Mouse (Mus musculus): Measurements from ENCODE around the gene Daam2. TPM values are rescaled to one million over a fixed set of nuclear protein-coding genes. Genes with fewer than 3 reads are reported as not detected.

The Daam2 gene
- polyA plus RNA-seq, 1 experiment from 2014 or later = 6.7 TPM

GRCm38 (mm10) chr17:49522435-49522834 lies 41.7 kb downstream of the Daam2 start:
- Histone ChIP-seq H3K27ac (ENCODE audit: low read length) (no peak overlapping the region), H3K9me3 (ENCODE audit: low read length) (no peaks in the 10 kb centered on the region), H3K4me2 (replicated peaks; ENCODE audit: low read depth, low read length) (no peak overlapping the region), H3K36me3 (ENCODE audit: insufficient read depth, low read length) (no peaks in the 10 kb centered on the region), H3K27me3 (ENCODE audit: insufficient read depth, low read length) (0 out of 2 replicates have a peak, but pooled peaks cover 3% of the 10 kb centered on the region), H3K4me1 (ENCODE audit: insufficient read depth, low read length) (peaks cover 17% of the 10 kb centered on the region), H3K4me3 (ENCODE audit: low read length) (no peak overlapping the region), H3K9ac (replicated peaks; ENCODE audit: low read length) (no peak overlapping the region)
- no peak for ATAC-seq (ENCODE audit: low FRiP score, low TSS enrichment)
- 43% methylated on average over 2 of the region's 2 CpGs for WGBS

- Histone ChIP-seq H3K4me2 (replicated peaks; ENCODE audit: low read depth, low read length) (no peak overlapping the region), H3K4me1 (ENCODE audit: insufficient read depth, low read length) (peaks cover 17% of the 10 kb centered on the region), H3K36me3 (ENCODE audit: insufficient read depth, low read length) (no peaks in the 10 kb centered on the region), H3K9me3 (ENCODE audit: low read length) (no peaks in the 10 kb centered on the region), H3K4me3 (ENCODE audit: low read length) (no peak overlapping the region), H3K27me3 (ENCODE audit: insufficient read depth, low read length) (0 out of 2 replicates have a peak, but pooled peaks cover 3% of the 10 kb centered on the region), H3K27ac (ENCODE audit: low read length) (no peak overlapping the region), H3K9ac (replicated peaks; ENCODE audit: low read length) (no peak overlapping the region)
- ATAC-seq (ENCODE audit: low FRiP score, low TSS enrichment) = no peak
- WGBS = 51% methylated on average over 7 of the region's 7 CpGs
Measured at GRCm38 (mm10) chr17:49522002-49522401, 42.1 kb downstream of the Daam2 start.

DNA sequence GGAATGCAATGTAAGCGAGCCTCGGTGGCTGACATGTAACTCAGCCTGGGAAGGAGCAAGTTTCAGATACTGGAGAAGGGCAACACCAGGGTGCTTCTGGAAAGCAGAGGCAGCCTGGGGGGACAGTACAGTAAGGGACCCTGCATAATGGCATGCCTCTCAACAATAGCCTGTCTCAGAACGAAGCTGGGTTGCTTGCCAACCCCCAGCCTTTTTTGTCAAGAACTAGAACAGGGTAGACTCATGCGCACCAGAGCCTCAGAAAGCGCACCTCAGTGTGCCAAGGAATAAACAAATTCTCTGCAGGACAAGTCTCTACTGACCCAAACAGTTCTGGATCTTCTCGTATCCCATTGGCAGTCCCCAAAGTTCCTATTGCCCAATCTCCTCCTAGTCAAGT lies 43.5 kb downstream of the Daam2 start:
- H3K27ac ChIP-seq (ENCODE audit: low read length) = no peak overlapping the region

DNA sequence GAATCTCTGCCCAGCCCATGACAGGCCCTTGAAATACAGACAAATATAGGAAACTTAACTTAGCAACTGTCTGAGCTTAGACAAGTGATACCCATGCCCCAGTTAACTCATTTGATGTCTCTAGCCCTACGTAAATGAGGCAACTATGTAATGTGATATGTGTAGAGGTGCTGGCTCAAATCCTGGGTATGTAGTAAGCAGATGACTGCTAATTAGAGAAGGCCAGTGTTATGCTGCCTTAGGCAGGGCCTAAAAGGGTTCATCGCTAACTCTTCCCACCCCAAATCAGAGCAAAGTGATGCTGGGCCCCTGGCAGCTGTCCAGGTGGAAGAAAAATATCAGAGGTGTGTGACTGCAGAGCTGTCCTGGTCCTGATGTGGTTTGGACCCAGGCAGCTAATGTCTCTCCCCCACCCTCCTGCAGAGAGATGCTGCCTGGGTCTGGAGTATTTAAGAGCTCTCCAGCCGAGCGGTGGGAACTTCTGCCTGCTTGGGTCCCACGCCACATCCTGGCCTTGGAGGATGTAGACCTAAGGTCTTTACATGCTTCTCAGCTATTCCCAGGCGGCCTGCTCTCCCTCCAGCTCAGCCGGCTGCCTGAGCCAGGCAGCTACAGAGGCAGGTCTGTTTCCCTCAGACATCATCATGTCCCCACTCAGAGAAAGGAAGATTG lies 44.4 kb downstream of the Daam2 start:
- Histone ChIP-seq H3K27me3 (ENCODE audit: insufficient read depth, low read length) (0 out of 2 replicates have a peak, but pooled peaks cover 3% of the 10 kb centered on the region), H3K4me1 (ENCODE audit: insufficient read depth, low read length) (peaks cover 20% of the 10 kb centered on the region), H3K27ac (ENCODE audit: low read length) (peak overlapping the region; percentile 13; the same call in 1 of the 2 replicates), H3K4me3 (ENCODE audit: low read length) (no peak overlapping the region), H3K9ac (replicated peaks; ENCODE audit: low read length) (no peak overlapping the region), H3K36me3 (ENCODE audit: insufficient read depth, low read length) (no peaks in the 10 kb centered on the region), H3K9me3 (ENCODE audit: low read length) (no peaks in the 10 kb centered on the region), H3K4me2 (replicated peaks; ENCODE audit: low read depth, low read length) (no peak overlapping the region)
- WGBS = 69% methylated on average over 7 of the region's 7 CpGs
- no peak for ATAC-seq (ENCODE audit: low FRiP score, low TSS enrichment)

More for the DNA sequence above, 43.5 kb downstream of the Daam2 start:
- Histone ChIP-seq H3K4me1 (ENCODE audit: insufficient read depth, low read length) (peaks cover 21% of the 10 kb centered on the region), H3K4me3 (ENCODE audit: low read length) (no peak overlapping the region), H3K4me2 (replicated peaks; ENCODE audit: low read depth, low read length) (no peak overlapping the region), H3K9me3 (ENCODE audit: low read length) (no peaks in the 10 kb centered on the region), H3K36me3 (ENCODE audit: insufficient read depth, low read length) (no peaks in the 10 kb centered on the region), H3K27me3 (ENCODE audit: insufficient read depth, low read length) (0 out of 2 replicates have a peak, but pooled peaks cover 3% of the 10 kb centered on the region), H3K9ac (replicated peaks; ENCODE audit: low read length) (no peak overlapping the region)
- 76% methylated on average over 6 of the region's 6 CpGs for WGBS
- ATAC-seq (ENCODE audit: low FRiP score, low TSS enrichment) = no peak

GRCm38 (mm10) chr17:49517091-49517490 lies 47.1 kb downstream of the Daam2 start:
- peaks cover 4% of the 10 kb centered on the region; the same call in 1 of the 2 replicates for H3K4me1 ChIP-seq (ENCODE audit: insufficient read depth, low read length)
- no peak overlapping the region for H3K9ac ChIP-seq (replicated peaks; ENCODE audit: low read length)
- H3K27ac ChIP-seq (ENCODE audit: low read length) = no peak overlapping the region
- H3K4me3 ChIP-seq (ENCODE audit: low read length) = no peak overlapping the region
- WGBS = 77% methylated on average over 3 of the region's 3 CpGs
- H3K36me3 ChIP-seq (ENCODE audit: insufficient read depth, low read length) = no peaks in the 10 kb centered on the region
- H3K9me3 ChIP-seq (ENCODE audit: low read length) = no peaks in the 10 kb centered on the region
- H3K27me3 ChIP-seq (ENCODE audit: insufficient read depth, low read length) = no peaks in the 10 kb centered on the region
- no peak for ATAC-seq (ENCODE audit: low FRiP score, low TSS enrichment)
- no peak overlapping the region for H3K4me2 ChIP-seq (replicated peaks; ENCODE audit: low read depth, low read length)

DNA sequence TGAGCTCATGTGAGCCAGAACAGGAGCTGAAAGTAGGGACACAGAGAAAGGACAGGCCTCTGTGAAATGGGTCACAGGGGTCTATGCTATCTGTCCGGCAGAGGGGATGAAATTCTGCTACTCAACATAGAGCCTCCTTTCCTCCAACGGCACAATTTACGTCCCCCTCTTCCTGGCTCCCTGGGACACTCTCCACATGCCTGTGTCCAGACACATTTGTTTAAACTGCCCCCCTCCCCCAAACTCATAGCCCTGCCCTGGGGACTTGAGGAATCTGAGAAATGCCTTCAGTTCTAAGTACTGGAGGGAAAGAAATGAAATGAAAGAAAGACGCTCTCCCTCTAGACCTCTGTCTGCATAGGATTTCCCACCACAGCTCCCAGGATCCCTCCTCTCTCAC lies 48.5 kb downstream of the Daam2 start:
- no peaks in the 10 kb centered on the region for H3K9me3 ChIP-seq (ENCODE audit: low read length)
- WGBS = 46% methylated on average over 4 of the region's 4 CpGs
- no peak overlapping the region for H3K4me3 ChIP-seq (ENCODE audit: low read length)
- no peaks in the 10 kb centered on the region for H3K27me3 ChIP-seq (ENCODE audit: insufficient read depth, low read length)
- H3K4me1 ChIP-seq (ENCODE audit: insufficient read depth, low read length) = peaks cover 4% of the 10 kb centered on the region; the same call in 1 of the 2 replicates
- H3K27ac ChIP-seq (ENCODE audit: low read length) = peak overlapping the region; percentile 65; the same call in 1 of the 2 replicates
- no peaks in the 10 kb centered on the region for H3K36me3 ChIP-seq (ENCODE audit: insufficient read depth, low read length)
- H3K4me2 ChIP-seq (replicated peaks; ENCODE audit: low read depth, low read length) = no peak overlapping the region
- H3K9ac ChIP-seq (replicated peaks; ENCODE audit: low read length) = no peak overlapping the region
- peak; percentile 83 for ATAC-seq (ENCODE audit: low FRiP score, low TSS enrichment)

DNA sequence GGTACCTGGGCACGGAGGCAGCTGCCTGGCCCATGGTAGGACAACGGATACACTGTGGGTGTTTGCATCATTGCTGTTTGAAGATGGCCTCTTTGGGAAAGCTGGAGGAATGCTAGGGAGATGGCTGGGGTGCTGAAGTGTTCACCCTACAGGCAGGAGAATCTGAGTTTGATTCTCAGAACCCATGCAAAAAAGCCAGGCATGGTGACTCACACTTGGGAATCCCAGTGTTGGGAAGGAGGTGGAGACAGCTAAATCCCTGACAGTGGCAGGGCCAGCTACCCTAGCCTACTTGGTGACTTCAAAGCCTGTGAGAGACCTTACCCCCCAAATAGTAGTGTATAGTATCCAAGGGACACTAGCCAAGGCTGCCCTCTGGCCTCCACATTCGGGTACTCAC lies 49.0 kb downstream of the Daam2 start:
- Histone ChIP-seq H3K4me3 (ENCODE audit: low read length) (no peak overlapping the region), H3K36me3 (ENCODE audit: insufficient read depth, low read length) (no peaks in the 10 kb centered on the region), H3K9ac (replicated peaks; ENCODE audit: low read length) (no peak overlapping the region), H3K4me2 (replicated peaks; ENCODE audit: low read depth, low read length) (no peak overlapping the region), H3K9me3 (ENCODE audit: low read length) (no peaks in the 10 kb centered on the region), H3K4me1 (ENCODE audit: insufficient read depth, low read length) (peaks cover 4% of the 10 kb centered on the region; the same call in 1 of the 2 replicates), H3K27ac (ENCODE audit: low read length) (peak overlapping the region; percentile 65; the same call in 1 of the 2 replicates), H3K27me3 (ENCODE audit: insufficient read depth, low read length) (no peaks in the 10 kb centered on the region)
- 88% methylated on average over 3 of the region's 3 CpGs for WGBS
- no peak for ATAC-seq (ENCODE audit: low FRiP score, low TSS enrichment)

DNA sequence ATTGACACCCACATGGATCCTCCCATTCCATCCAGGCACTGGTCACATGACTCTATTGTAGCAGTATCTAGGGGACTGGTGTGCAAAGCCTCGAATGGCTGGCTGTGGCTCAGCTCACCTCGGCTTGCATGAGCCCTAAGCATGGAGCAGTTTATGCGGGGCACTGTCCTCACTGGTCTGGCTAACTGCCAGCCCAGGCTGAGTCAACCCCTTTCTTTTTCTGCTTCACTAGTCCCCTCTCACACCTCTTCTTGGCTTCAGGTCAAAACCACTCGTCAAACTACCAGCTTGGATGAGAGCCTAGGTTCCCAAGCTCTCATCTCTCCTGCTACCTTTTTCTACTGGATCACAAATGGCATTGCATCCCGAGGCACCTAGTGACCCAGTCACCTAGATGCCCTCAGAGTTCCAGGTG lies 51.5 kb downstream of the Daam2 start:
- Histone ChIP-seq H3K9me3 (ENCODE audit: low read length) (no peaks in the 10 kb centered on the region), H3K4me1 (ENCODE audit: insufficient read depth, low read length) (peaks cover 4% of the 10 kb centered on the region; the same call in 1 of the 2 replicates), H3K27me3 (ENCODE audit: insufficient read depth, low read length) (no peaks in the 10 kb centered on the region), H3K27ac (ENCODE audit: low read length) (no peak overlapping the region), H3K4me2 (replicated peaks; ENCODE audit: low read depth, low read length) (no peak overlapping the region), H3K4me3 (ENCODE audit: low read length) (no peak overlapping the region), H3K9ac (replicated peaks; ENCODE audit: low read length) (no peak overlapping the region), H3K36me3 (ENCODE audit: insufficient read depth, low read length) (no peaks in the 10 kb centered on the region)
- peak; percentile 47; the same call in 1 of the 2 replicates for ATAC-seq (ENCODE audit: low FRiP score, low TSS enrichment)
- 45% methylated on average over 5 of the region's 5 CpGs for WGBS

DNA sequence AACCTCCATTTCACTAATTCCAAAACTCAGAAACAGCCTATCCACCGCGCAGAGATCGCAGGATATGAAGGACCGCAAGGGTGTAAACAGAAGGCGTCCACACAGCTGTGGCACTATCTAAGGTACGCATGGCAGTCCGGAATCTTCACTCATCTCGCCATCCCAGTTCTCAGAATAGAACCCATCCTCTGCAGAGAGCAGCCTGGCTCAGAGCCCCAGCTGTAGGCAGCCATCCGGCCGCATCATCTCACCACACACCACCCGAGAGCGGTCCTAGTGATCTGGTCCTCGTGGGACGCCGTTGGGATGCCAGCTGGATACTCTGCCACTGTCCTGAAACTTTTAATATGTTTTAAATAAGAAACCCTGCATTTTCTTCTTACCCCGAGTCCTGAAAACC lies 54.7 kb downstream of the Daam2 start:
- Histone ChIP-seq H3K4me2 (replicated peaks; ENCODE audit: low read depth, low read length) (no peak overlapping the region), H3K9me3 (ENCODE audit: low read length) (no peaks in the 10 kb centered on the region), H3K27me3 (ENCODE audit: insufficient read depth, low read length) (no peaks in the 10 kb centered on the region), H3K4me1 (ENCODE audit: insufficient read depth, low read length) (no peaks in the 10 kb centered on the region), H3K36me3 (ENCODE audit: insufficient read depth, low read length) (no peaks in the 10 kb centered on the region), H3K9ac (replicated peaks; ENCODE audit: low read length) (no peak overlapping the region), H3K27ac (ENCODE audit: low read length) (no peak overlapping the region), H3K4me3 (ENCODE audit: low read length) (no peak overlapping the region)
- 93% methylated on average over 16 of the region's 16 CpGs for WGBS
- ATAC-seq (ENCODE audit: low FRiP score, low TSS enrichment) = no peak

- Histone ChIP-seq H3K4me1 (ENCODE audit: insufficient read depth, low read length) (no peaks in the 10 kb centered on the region), H3K27me3 (ENCODE audit: insufficient read depth, low read length) (no peaks in the 10 kb centered on the region), H3K9me3 (ENCODE audit: low read length) (no peaks in the 10 kb centered on the region), H3K9ac (replicated peaks; ENCODE audit: low read length) (no peak overlapping the region), H3K4me2 (replicated peaks; ENCODE audit: low read depth, low read length) (no peak overlapping the region), H3K4me3 (ENCODE audit: low read length) (no peak overlapping the region), H3K36me3 (ENCODE audit: insufficient read depth, low read length) (no peaks in the 10 kb centered on the region), H3K27ac (ENCODE audit: low read length) (no peak overlapping the region)
- ATAC-seq (ENCODE audit: low FRiP score, low TSS enrichment) = no peak
- WGBS = 76% methylated on average over 6 of the region's 6 CpGs
Measured at GRCm38 (mm10) chr17:49503246-49503900, 60.8 kb downstream of the Daam2 start.

Measured in kidney, embryonic 16.5 days (tissue).